Mouse (Mus musculus): ENCODE measurements around the gene Copz2.
"Not testable (repeated sequence)": the region's sequence is repeated elsewhere in the genome, so short reads cannot be mapped to it uniquely, and the experiment has no call there.

Gene Copz2

GRCm38 (mm10) chr11:96829403-96829812, 20.3 kb upstream of the Copz2 start:
- peak; percentile 83 for DNase-seq (ENCODE audit: low spot score)

- DNase-seq (ENCODE audit: low spot score) = peak; percentile 99
Observed at GRCm38 (mm10) chr11:96829813-96830538, 19.7 kb upstream of the Copz2 start, which contains the start of gene Nfe2l1. Gene Nfe2l1, minus strand, starts transcription at chr11:96829968.

- DNase-seq (ENCODE audit: low spot score) = no peak
Observed at GRCm38 (mm10) chr11:96830539-96831216, 19.0 kb upstream of the Copz2 start.

- DNase-seq (ENCODE audit: low spot score) = no peak
Observed at GRCm38 (mm10) chr11:96831516-96831915, 18.2 kb upstream of the Copz2 start.

GRCm38 (mm10) chr11:96832541-96832940, 17.1 kb upstream of the Copz2 start:
- DNase-seq (ENCODE audit: low spot score) = no peak

GRCm38 (mm10) chr11:96832973-96833372, 16.7 kb upstream of the Copz2 start:
- DNase-seq (ENCODE audit: low spot score) = no peak

GRCm38 (mm10) chr11:96834127-96834526, 15.5 kb upstream of the Copz2 start:
- DNase-seq (ENCODE audit: low spot score) = no peak

GRCm38 (mm10) chr11:96837298-96837697, 12.4 kb upstream of the Copz2 start:
- DNase-seq (ENCODE audit: low spot score) = no peak

- no peak for DNase-seq (ENCODE audit: low spot score)
Observed at GRCm38 (mm10) chr11:96838341-96838740, 11.3 kb upstream of the Copz2 start.

- no peak for DNase-seq (ENCODE audit: low spot score)
Observed at GRCm38 (mm10) chr11:96839428-96839827, 10.2 kb upstream of the Copz2 start.

- DNase-seq (ENCODE audit: low spot score) = no peak
Observed at GRCm38 (mm10) chr11:96839877-96840276, 9.8 kb upstream of the Copz2 start.

GRCm38 (mm10) chr11:96840290-96840689, 9.4 kb upstream of the Copz2 start:
- DNase-seq (ENCODE audit: low spot score) = no peak

GRCm38 (mm10) chr11:96843627-96844026, 6.0 kb upstream of the Copz2 start:
- DNase-seq (ENCODE audit: low spot score) = no peak

- no peak for DNase-seq (ENCODE audit: low spot score)
Observed at GRCm38 (mm10) chr11:96847240-96847639, 2.4 kb upstream of the Copz2 start.

GRCm38 (mm10) chr11:96848694-96849093, 976 bp upstream of the Copz2 start:
- DNase-seq (ENCODE audit: low spot score) = no peak

- not testable (repeated sequence) for DNase-seq (ENCODE audit: low spot score)
Observed at GRCm38 (mm10) chr11:96849145-96849544, 525 bp upstream of the Copz2 start.

GRCm38 (mm10) chr11:96857446-96857845, 7.8 kb downstream of the Copz2 start:
- DNase-seq (ENCODE audit: low spot score) = no peak

GRCm38 (mm10) chr11:96859635-96860034, 10.0 kb downstream of the Copz2 start:
- no peak for DNase-seq (ENCODE audit: low spot score)

- peak; percentile 66 for DNase-seq (ENCODE audit: low spot score)
Observed at GRCm38 (mm10) chr11:96860564-96860963, 10.9 kb downstream of the Copz2 start.

GRCm38 (mm10) chr11:96861446-96861845, 11.8 kb downstream of the Copz2 start:
- no peak for DNase-seq (ENCODE audit: low spot score)

- peak; percentile 89 for DNase-seq (ENCODE audit: low spot score)
Observed at GRCm38 (mm10) chr11:96861878-96862289, 12.2 kb downstream of the Copz2 start.

GRCm38 (mm10) chr11:96862534-96862933, 12.9 kb downstream of the Copz2 start:
- no peak for DNase-seq (ENCODE audit: low spot score)

- no peak for DNase-seq (ENCODE audit: low spot score)
Observed at GRCm38 (mm10) chr11:96863206-96863995, 13.7 kb downstream of the Copz2 start.

All from c-Kit-positive CD71-positive TER-119-positive erythroid progenitor cells, embryonic 14.5 days (primary cell).